Mouse (Mus musculus) hindbrain, embryonic 16.5 days (tissue): ENCODE results near the gene Limd1. TPM values are rescaled to one million over a fixed set of nuclear protein-coding genes. Genes with fewer than 3 reads are reported as not detected.
"Not testable (repeated sequence)": the region's sequence is repeated elsewhere in the genome, so short reads cannot be mapped to it uniquely, and the experiment has no call there.

Experiments used
- ATAC-seq: fragments of 200-750 bp; cut with Nextera tagmentation; 2 replicates; pipeline ENCODE4 v1.8.0; 2017; ENCODE audit warnings: moderate TSS enrichment, moderate library complexity
- H3K27ac ChIP-seq: fragments of 300-500 bp; sonication (generic); 2 replicates; pipeline ENCODE4 v1.5.1; 2014; ENCODE audit warnings: low read depth, mild to moderate bottlenecking, control low read depth, low read length, moderate library complexity
- H3K27me3 ChIP-seq: fragments of 300-500 bp; sonication (generic); replicated peaks from 2 replicates; pipeline ENCODE4 v1.6.1; 2014; ENCODE audit warnings: low read length; ENCODE audit not compliant: control insufficient read depth, insufficient read depth
- H3K36me3 ChIP-seq: fragments of 300-500 bp; sonication (generic); 2 replicates; pipeline ENCODE4 v1.6.1; 2014; ENCODE audit warnings: mild to moderate bottlenecking, low read length, moderate library complexity, mixed read lengths; ENCODE audit not compliant: control insufficient read depth, insufficient read depth
- H3K4me1 ChIP-seq: fragments of 300-500 bp; sonication (generic); 2 replicates; pipeline ENCODE4 v1.6.1; 2014; ENCODE audit warnings: low read depth, low read length; ENCODE audit not compliant: control insufficient read depth, insufficient read depth
- H3K4me2 ChIP-seq: fragments of 300-500 bp; sonication (generic); 2 replicates; pipeline ENCODE4 v1.6.1; 2014; ENCODE audit warnings: mild to moderate bottlenecking, low read length, control low read depth, moderate library complexity
- H3K4me3 ChIP-seq: fragments of 300-500 bp; sonication (generic); 2 replicates; pipeline ENCODE4 v1.5.1; 2014; ENCODE audit warnings: mild to moderate bottlenecking, low read length, control low read depth, moderate library complexity
- H3K9ac ChIP-seq: fragments of 300-500 bp; sonication (generic); 2 replicates; pipeline ENCODE4 v1.6.1; 2014; ENCODE audit warnings: low read depth, mild to moderate bottlenecking, control low read depth, low read length, moderate library complexity
- H3K9me3 ChIP-seq: fragments of 300-500 bp; sonication (generic); 2 replicates; pipeline ENCODE4 v1.6.1; 2014; ENCODE audit warnings: mild to moderate bottlenecking, low read length, moderate library complexity; ENCODE audit not compliant: control insufficient read depth
- WGBS: fragments of 180-500 bp; shearing (Covaris S2); extraction: QIAGEN DNeasy Blood & Tissue Kit; methylation state at CpG from one replicate; pipeline ENCODE4 v1.1.7; 2014; 5-methylcytosine and 5-hydroxymethylcytosine counted together
- polyA plus RNA-seq: library from polyadenylated mRNA; unstranded; fragments of >200 nt; fragmentation: Nextera tagmentation; extraction: Ambion mirVana; gene quantifications from 2 replicates; pipeline ENCODE4 v1.2.1, GENCODE M21; 2015

Gene Limd1
- 12.2 and 15.5 TPM in 2 replicates for polyA plus RNA-seq

DNA sequence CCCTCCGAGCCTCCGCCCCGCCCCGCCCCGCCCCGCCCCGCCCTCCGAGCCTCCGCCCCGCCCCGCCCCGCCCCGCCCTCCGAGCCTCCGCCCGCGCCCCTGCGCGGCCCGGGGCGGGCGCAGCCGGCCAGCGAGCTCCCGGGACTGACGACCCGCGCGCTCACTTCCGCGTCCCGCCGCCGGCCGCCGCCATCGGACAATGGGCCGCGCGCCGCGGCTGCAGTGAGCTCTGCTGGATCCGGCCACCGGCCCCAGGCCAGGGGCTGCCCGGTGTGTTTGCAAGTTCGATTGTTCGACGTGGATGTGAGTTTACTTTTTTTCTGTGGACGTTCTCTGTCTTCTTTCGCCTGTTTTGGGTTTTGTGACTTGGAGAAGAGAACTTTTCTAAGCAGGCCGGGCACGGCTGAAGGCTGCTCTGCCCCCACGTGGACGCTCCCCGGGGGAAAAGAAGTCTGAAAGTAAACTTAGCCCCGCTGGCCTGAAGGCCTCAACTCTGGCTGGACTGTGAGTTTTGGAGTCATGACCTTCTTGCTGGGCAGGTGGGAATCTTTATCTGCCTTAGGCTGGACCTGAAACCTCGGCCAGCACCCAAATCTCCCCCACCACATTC lies at the start of gene Limd1:
Gene Limd1 (plus strand): TSS at position 121 of the 610 bp plus-strand sequence.
- H3K36me3 ChIP-seq = no peaks in the 10 kb centered on the region
- peaks cover 6% of the 10 kb centered on the region; the same call in 1 of the 2 replicates for H3K4me1 ChIP-seq
- under 1% methylated on average over 31 of the region's 57 CpGs for WGBS
- no peaks in the 10 kb centered on the region for H3K9me3 ChIP-seq
- H3K4me3 ChIP-seq = peak within 1 kb of the TSS; percentile 50
- H3K27ac ChIP-seq = peak within 1 kb of the TSS; percentile 17; the same call in 1 of the 2 replicates
- ATAC-seq = peak; percentile 77
- peak within 1 kb of the TSS; percentile 57 for H3K4me2 ChIP-seq
- no peaks in the 10 kb centered on the region for H3K27me3 ChIP-seq
- peak within 1 kb of the TSS; percentile 58 for H3K9ac ChIP-seq

DNA sequence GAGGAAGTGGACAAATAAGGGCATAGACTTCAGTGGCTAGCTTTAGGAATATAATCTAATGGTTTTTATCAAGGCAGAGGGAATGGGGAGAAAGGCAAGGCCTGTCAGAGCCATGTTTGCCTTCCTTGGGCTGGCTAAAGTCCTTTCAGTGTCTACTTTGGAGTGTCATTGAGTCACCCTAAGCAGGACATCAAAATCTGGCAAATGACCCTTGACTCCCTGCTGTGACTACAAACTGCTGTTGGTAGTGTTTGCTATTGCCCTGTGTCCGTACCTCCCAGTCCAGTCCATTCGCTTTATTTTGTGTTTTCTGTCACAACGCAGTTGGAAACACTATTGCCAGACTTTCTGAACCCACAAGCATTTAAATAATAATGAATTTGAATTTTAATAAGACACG lies 48.6 kb upstream of the Limd1 start:
- no peaks in the 10 kb centered on the region; the same call in 1 of the 2 replicates for H3K36me3 ChIP-seq
- no peak overlapping the region for H3K4me3 ChIP-seq
- no peak for ATAC-seq
- no peak overlapping the region for H3K27ac ChIP-seq
- no peak overlapping the region for H3K9ac ChIP-seq
- no peaks in the 10 kb centered on the region for H3K9me3 ChIP-seq
- H3K4me2 ChIP-seq = no peak overlapping the region
- 84% methylated on average over 4 of the region's 4 CpGs for WGBS
- no peaks in the 10 kb centered on the region for H3K27me3 ChIP-seq
- H3K4me1 ChIP-seq = no peaks in the 10 kb centered on the region

DNA sequence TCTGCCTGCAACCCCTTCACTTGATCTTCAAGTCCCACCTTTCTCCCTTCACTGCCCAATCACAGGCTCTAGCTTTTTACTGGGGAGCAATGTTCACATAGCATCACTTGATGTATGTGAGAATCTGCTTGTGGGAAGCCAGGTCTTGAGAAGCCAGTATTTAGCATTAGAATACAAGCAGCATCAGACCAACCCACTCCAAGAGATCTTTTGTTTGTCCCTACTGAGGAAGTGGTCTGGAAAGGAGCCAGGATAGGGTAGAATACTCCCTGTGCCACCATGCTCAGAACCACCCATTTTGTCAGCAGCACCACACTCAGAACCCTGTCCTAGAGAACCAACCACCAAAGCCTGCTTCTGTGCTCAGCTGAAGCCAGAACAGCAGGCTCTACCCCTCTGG lies 47.5 kb upstream of the Limd1 start:
- no peaks in the 10 kb centered on the region for H3K9me3 ChIP-seq
- H3K27me3 ChIP-seq = no peaks in the 10 kb centered on the region
- no peak overlapping the region for H3K4me3 ChIP-seq
- H3K9ac ChIP-seq = no peak overlapping the region
- no peak overlapping the region for H3K4me2 ChIP-seq
- no peak for ATAC-seq
- no peaks in the 10 kb centered on the region; the same call in 1 of the 2 replicates for H3K36me3 ChIP-seq
- no peak overlapping the region for H3K27ac ChIP-seq
- no peaks in the 10 kb centered on the region for H3K4me1 ChIP-seq

DNA sequence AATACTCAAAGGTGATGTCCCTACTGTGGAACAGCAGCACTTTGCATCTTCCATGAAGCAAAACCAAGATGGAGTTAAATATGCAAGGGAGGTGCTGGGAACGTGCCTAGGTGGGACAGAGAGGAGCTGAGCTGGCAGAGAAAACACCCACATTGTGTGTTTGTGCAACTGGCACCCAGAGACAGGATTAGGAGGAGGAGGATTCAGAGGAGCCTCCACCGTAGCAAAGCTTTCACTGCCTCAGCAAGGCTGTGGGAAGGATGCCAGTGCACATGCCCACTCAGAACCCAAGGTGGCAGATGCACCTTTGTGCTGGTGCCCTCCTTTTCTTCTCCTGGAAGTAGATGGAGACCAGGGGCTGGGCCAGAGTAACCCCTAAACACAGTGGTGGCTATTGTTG lies 40.3 kb upstream of the Limd1 start:
- ATAC-seq = no peak
- Histone ChIP-seq H3K27me3 (no peaks in the 10 kb centered on the region), H3K4me3 (no peak overlapping the region), H3K27ac (no peak overlapping the region), H3K36me3 (peaks cover 13% of the 10 kb centered on the region), H3K9me3 (no peaks in the 10 kb centered on the region), H3K4me2 (no peak overlapping the region), H3K9ac (no peak overlapping the region), H3K4me1 (no peaks in the 10 kb centered on the region)
- 73% methylated on average over 2 of the region's 2 CpGs for WGBS

DNA sequence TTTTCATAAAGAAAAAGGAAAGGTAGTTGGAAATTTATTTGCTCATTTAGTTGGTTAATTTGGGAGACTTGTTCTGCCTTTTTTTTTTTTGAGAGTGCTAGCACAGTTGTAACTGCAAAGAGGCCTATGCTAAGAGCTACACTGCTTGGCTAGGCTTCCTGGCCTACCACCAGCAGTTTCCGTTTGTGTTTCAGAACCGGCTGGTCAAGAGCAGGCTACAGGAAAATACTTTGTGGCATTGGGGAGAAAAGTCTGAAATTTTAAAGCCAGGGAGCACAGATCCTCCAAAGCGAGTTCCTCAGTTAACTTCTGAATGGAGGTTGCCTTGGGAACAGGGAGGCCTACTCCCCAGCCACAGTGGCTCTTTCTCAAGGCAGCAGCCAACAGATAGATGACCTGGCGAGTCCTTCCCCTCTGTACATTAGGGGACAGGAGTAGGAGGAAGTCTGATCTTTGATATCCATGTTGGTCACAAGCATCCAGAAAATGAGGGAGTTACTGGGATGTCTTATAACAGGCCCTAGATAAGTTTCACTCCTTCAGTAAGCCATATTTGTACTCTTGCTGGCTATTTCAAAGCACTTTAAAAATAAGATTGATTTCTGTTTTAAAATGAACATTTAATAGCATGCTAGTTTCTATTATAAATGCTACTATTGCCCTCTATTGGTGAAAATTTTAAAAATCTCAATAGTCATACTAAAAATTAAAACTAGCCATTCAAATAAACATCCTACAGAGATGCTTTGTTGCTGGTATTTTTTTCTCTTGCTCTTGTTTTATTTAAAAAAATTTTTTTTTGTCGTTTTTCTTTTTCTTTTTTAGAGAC lies 38.1 kb upstream of the Limd1 start:
- Histone ChIP-seq H3K27me3 (no peaks in the 10 kb centered on the region), H3K36me3 (peaks cover 13% of the 10 kb centered on the region), H3K9ac (no peak overlapping the region), H3K4me2 (no peak overlapping the region), H3K27ac (no peak overlapping the region), H3K4me3 (no peak overlapping the region), H3K4me1 (no peaks in the 10 kb centered on the region), H3K9me3 (no peaks in the 10 kb centered on the region)
- WGBS = 35% methylated on average over 5 of the region's 5 CpGs
- ATAC-seq = peak; percentile 50; the same call in 1 of the 2 replicates

GRCm38 (mm10) chr9:123447101-123447500 lies 31.4 kb upstream of the Limd1 start:
- not testable (repeated sequence) for H3K4me1 ChIP-seq, H3K4me3 ChIP-seq, H3K4me2 ChIP-seq, H3K27me3 ChIP-seq, H3K9me3 ChIP-seq, H3K36me3 ChIP-seq, ATAC-seq, H3K27ac ChIP-seq, H3K9ac ChIP-seq
- 95% methylated on average over 2 of the region's 3 CpGs for WGBS

GRCm38 (mm10) chr9:123448594-123448993 lies 29.9 kb upstream of the Limd1 start:
- H3K4me2 ChIP-seq = no peak overlapping the region
- no peak overlapping the region for H3K27ac ChIP-seq
- no peak for ATAC-seq
- no peaks in the 10 kb centered on the region for H3K9me3 ChIP-seq
- H3K36me3 ChIP-seq = no peaks in the 10 kb centered on the region; the same call in 1 of the 2 replicates
- no peak overlapping the region for H3K9ac ChIP-seq
- no peak overlapping the region for H3K4me3 ChIP-seq
- H3K27me3 ChIP-seq = no peaks in the 10 kb centered on the region
- no peaks in the 10 kb centered on the region for H3K4me1 ChIP-seq

DNA sequence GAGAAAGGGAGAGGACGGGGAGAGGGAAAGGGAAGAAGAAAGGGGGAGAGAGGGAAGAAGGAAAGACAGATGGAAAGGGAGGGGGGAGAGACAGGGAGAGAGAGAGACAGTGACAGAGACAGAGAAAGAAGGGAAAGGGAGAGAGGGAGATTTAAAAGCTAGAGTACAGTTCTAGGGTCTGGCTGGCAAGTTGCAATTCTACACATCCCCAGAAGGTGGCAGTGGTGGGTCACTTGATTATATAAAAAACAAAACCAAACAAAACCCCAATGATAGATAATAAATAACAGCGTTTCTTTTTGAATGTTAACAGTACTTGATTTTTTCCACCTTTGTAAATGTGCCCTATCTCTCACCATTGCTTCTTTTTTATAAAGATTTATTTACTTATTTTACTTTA lies 28.3 kb upstream of the Limd1 start:
- peak; percentile 54 for ATAC-seq
- peaks cover 3% of the 10 kb centered on the region; the same call in 1 of the 2 replicates for H3K36me3 ChIP-seq

GRCm38 (mm10) chr9:123451772-123452171 lies 26.7 kb upstream of the Limd1 start:
- H3K36me3 ChIP-seq = peaks cover 3% of the 10 kb centered on the region; the same call in 1 of the 2 replicates
- no peaks in the 10 kb centered on the region for H3K27me3 ChIP-seq
- WGBS = 79% methylated on average over 3 of the region's 3 CpGs
- ATAC-seq = no peak
- no peak overlapping the region for H3K4me3 ChIP-seq
- no peak overlapping the region for H3K9ac ChIP-seq
- H3K27ac ChIP-seq = no peak overlapping the region
- H3K4me1 ChIP-seq = no peaks in the 10 kb centered on the region
- H3K4me2 ChIP-seq = no peak overlapping the region
- no peaks in the 10 kb centered on the region for H3K9me3 ChIP-seq

More for the DNA sequence above, 28.3 kb upstream of the Limd1 start:
- no peak overlapping the region for H3K9ac ChIP-seq
- no peaks in the 10 kb centered on the region for H3K9me3 ChIP-seq
- H3K27ac ChIP-seq = no peak overlapping the region
- H3K4me3 ChIP-seq = no peak overlapping the region
- no peaks in the 10 kb centered on the region for H3K27me3 ChIP-seq
- H3K4me1 ChIP-seq = no peaks in the 10 kb centered on the region
- WGBS = 53% methylated on average over 2 of the region's 2 CpGs
- no peak overlapping the region for H3K4me2 ChIP-seq
